Mouse (Mus musculus) stomach, embryonic 16.5 days (tissue): ENCODE measurements around the gene Agt. TPM values are rescaled to one million over a fixed set of nuclear protein-coding genes. Genes with fewer than 3 reads are reported as not detected.

ENCODE experiments used
- ATAC-seq: fragments of 200-750 bp; cut with Nextera tagmentation; 2 replicates; pipeline ENCODE4 v1.8.0; 2017; ENCODE audit warnings: moderate number of reproducible peaks, moderate TSS enrichment; ENCODE audit not compliant: insufficient read depth, low FRiP score
- H3K27ac ChIP-seq: fragments of 300-500 bp; sonication (generic); 2 replicates; pipeline ENCODE4 v1.5.1; 2014; ENCODE audit warnings: low read length
- H3K27me3 ChIP-seq: fragments of 300-500 bp; sonication (generic); 2 replicates; pipeline ENCODE4 v1.6.1; 2014; ENCODE audit warnings: low read length, control low read depth, mixed read lengths; ENCODE audit not compliant: control insufficient read depth, insufficient read depth
- H3K36me3 ChIP-seq: fragments of 300-500 bp; sonication (generic); 2 replicates; pipeline ENCODE4 v1.6.1; 2014; ENCODE audit warnings: low read length; ENCODE audit not compliant: control insufficient read depth, insufficient read depth
- H3K4me1 ChIP-seq: fragments of 300-500 bp; sonication (generic); 2 replicates; pipeline ENCODE4 v1.6.1; 2014; ENCODE audit warnings: low read length, control low read depth, mixed read lengths; ENCODE audit not compliant: control insufficient read depth, insufficient read depth
- H3K4me2 ChIP-seq: fragments of 300-500 bp; sonication (generic); 2 replicates; pipeline ENCODE4 v1.6.1; 2014; ENCODE audit warnings: low read depth, low read length, mixed read lengths
- H3K4me3 ChIP-seq: fragments of 300-500 bp; sonication (generic); replicated peaks from 2 replicates; pipeline ENCODE4 v1.5.1; 2014; ENCODE audit warnings: mild to moderate bottlenecking, low read length
- H3K9ac ChIP-seq: fragments of 300-500 bp; sonication (generic); 2 replicates; pipeline ENCODE4 v1.6.1; 2014; ENCODE audit warnings: low read length
- H3K9me3 ChIP-seq: fragments of 300-500 bp; sonication (generic); replicated peaks from 2 replicates; pipeline ENCODE4 v1.6.1; 2016; ENCODE audit warnings: low read length, control low read depth; ENCODE audit not compliant: control insufficient read depth
- WGBS: fragments of 180-500 bp; shearing (Covaris S2); extraction: QIAGEN DNeasy Blood & Tissue Kit; methylation state at CpG from one replicate; pipeline ENCODE4 v1.1.7; 2014; 5-methylcytosine and 5-hydroxymethylcytosine counted together
- polyA plus RNA-seq: library from polyadenylated mRNA; unstranded; fragments of >200 nt; fragmentation: Nextera tagmentation; extraction: Ambion mirVana; gene quantifications from 2 replicates; pipeline ENCODE4 v1.2.1, GENCODE M21; 2015

Agt gene
- polyA plus RNA-seq = 20.0 and 22.6 TPM in 2 replicates

DNA sequence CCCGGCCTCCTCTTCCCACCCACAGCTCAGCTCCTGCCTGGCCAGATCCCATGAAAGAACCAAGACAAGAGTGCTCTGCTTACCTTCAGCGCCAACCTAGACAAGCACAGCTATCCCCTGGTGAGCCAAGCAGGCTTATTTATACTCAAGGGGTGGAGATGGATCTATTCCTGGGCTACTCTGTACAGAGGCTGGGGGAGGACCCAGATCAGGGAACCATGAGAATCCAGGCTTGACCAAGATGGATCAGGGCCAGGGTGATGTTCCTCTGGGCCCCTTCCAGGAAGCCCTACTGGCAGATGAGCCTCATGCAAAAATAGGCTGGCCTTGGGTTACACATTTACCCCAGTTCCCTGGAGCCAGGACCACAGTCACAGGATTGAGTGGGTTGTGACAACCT lies at the start of gene Agt:
Agt (minus strand) TSS at position 114 of the 400 bp plus-strand sequence.
- peak; percentile 41; the same call in 1 of the 2 replicates for ATAC-seq
- Histone ChIP-seq H3K4me2 (no peak within 1 kb of the TSS), H3K27ac (peak within 1 kb of the TSS; percentile 89), H3K4me1 (no peaks in the 10 kb centered on the region), H3K9ac (no peak within 1 kb of the TSS; the same call in 1 of the 2 replicates), H3K4me3 (no peak within 1 kb of the TSS), H3K27me3 (no peaks in the 10 kb centered on the region), H3K36me3 (no peaks in the 10 kb centered on the region), H3K9me3 (no peaks in the 10 kb centered on the region)
- WGBS = 72% methylated on average over 2 of the region's 2 CpGs

DNA sequence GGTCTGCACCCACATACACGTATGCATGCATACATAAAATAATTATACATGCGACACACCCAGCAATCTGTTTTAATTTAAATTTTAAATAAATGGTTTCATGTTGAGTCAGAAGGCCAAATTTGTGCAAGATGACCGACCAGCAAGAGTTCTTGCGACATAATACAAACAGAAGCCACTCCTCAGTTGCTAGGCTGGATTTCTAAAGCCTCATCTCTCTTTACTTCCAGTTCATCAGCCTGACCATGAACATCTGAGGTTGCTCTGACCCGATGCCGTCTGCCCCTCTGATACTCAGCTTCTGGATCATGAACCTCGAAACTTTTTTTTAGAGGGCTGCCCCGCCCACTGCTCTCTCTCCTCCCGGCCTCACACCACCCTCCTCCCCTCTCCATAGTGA lies 48.7 kb upstream of the Agt start:
- H3K27ac ChIP-seq = peak overlapping the region; percentile 6; the same call in 1 of the 2 replicates
- H3K4me1 ChIP-seq = peaks cover 8% of the 10 kb centered on the region; the same call in 1 of the 2 replicates
- H3K4me2 ChIP-seq = no peak overlapping the region
- no peak overlapping the region for H3K9ac ChIP-seq
- H3K9me3 ChIP-seq = no peaks in the 10 kb centered on the region
- WGBS = 47% methylated on average over 9 of the region's 9 CpGs
- no peak for ATAC-seq
- H3K27me3 ChIP-seq = 0 out of 2 replicates have a peak, but pooled peaks cover 6% of the 10 kb centered on the region
- H3K36me3 ChIP-seq = no peaks in the 10 kb centered on the region
- no peak overlapping the region for H3K4me3 ChIP-seq

DNA sequence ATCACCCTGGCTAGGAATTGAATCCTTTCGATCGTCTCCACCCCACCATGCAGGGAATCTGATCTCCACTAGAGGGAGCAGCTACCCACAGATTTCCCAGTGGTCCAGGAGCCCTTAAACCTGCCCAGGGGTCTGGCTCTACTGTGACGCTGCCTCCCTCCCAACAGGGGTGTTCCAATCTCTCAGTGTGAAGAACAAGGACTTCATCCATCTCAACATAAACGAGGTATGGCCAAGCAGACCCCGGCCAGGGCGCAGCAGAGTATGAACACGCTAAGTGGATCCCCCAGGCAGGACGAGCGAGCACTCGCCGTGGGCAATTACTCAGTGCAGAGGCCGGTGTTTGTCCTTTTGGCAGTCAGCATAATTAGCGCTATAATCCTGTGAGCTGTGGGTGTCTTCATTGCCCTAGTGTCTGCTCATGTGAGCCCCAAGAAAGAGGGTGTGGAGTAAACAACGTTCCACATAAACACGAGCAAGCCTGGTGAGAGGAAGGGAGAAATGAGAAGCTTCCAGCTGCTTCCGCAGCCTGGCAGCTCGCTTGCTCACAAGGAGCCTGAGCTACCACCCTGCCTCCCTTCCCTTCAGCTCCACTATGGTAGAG lies 47.9 kb upstream of the Agt start:
- peak; percentile 79; the same call in 1 of the 2 replicates for ATAC-seq
- WGBS = 10% methylated on average over 17 of the region's 17 CpGs
- no peaks in the 10 kb centered on the region for H3K36me3 ChIP-seq
- peak overlapping the region; percentile 36 for H3K4me3 ChIP-seq
- peak overlapping the region; percentile 59 for H3K9ac ChIP-seq
- H3K27me3 ChIP-seq = 0 out of 2 replicates have a peak, but pooled peaks cover 6% of the 10 kb centered on the region
- no peaks in the 10 kb centered on the region for H3K9me3 ChIP-seq
- peak overlapping the region; percentile 61 for H3K4me2 ChIP-seq
- H3K27ac ChIP-seq = peak overlapping the region; percentile 15; the same call in 1 of the 2 replicates
- peaks cover 8% of the 10 kb centered on the region; the same call in 1 of the 2 replicates for H3K4me1 ChIP-seq

DNA sequence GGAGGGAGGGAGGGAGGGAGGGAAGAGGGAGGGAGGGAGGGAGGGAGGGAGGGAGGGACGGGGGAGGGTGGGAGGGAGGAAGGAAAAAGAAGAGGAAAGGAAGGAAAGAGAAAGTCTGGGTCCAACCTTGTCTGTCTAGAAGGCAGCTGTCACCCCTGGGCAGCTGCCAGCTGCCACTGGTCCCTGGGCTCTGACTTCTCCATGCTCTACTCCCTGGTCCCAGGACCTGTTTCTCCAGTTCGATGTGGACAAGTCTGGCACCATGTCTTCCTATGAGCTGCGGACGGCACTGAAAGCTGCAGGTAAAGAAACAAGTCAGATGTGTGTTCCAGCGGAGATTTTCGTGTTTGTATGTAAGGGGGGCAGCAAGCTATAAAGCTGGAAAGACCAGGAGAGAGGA lies 44.8 kb upstream of the Agt start:
- no peak overlapping the region for H3K9ac ChIP-seq
- 0 out of 2 replicates have a peak, but pooled peaks cover 6% of the 10 kb centered on the region for H3K27me3 ChIP-seq

DNA sequence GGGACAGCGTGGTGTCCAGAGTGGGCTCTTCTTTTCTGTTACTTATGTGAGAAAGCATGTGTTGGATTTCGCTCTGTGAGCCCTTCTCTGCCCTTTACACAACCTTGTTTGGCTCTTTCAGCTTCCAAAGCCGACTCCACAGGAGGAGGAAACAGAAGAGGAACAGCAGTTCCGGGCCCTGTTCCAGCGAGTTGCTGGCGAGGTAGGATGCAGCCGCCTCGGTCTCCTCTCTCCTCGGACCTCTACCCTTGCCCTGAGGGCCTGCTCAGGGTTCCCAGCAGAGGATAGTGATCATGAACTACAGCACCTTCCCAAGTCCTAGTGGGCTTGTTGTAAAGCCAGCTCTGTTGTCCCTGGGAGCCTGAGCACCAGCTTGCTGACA lies 39.5 kb upstream of the Agt start:
- H3K27ac ChIP-seq = no peak overlapping the region

More for the DNA sequence above, 44.8 kb upstream of the Agt start:
- Histone ChIP-seq H3K27ac (no peak overlapping the region), H3K4me2 (no peak overlapping the region), H3K4me1 (peaks cover 8% of the 10 kb centered on the region; the same call in 1 of the 2 replicates), H3K4me3 (no peak overlapping the region), H3K9me3 (no peaks in the 10 kb centered on the region), H3K36me3 (no peaks in the 10 kb centered on the region)
- WGBS = 70% methylated on average over 5 of the region's 6 CpGs
- no peak for ATAC-seq

DNA sequence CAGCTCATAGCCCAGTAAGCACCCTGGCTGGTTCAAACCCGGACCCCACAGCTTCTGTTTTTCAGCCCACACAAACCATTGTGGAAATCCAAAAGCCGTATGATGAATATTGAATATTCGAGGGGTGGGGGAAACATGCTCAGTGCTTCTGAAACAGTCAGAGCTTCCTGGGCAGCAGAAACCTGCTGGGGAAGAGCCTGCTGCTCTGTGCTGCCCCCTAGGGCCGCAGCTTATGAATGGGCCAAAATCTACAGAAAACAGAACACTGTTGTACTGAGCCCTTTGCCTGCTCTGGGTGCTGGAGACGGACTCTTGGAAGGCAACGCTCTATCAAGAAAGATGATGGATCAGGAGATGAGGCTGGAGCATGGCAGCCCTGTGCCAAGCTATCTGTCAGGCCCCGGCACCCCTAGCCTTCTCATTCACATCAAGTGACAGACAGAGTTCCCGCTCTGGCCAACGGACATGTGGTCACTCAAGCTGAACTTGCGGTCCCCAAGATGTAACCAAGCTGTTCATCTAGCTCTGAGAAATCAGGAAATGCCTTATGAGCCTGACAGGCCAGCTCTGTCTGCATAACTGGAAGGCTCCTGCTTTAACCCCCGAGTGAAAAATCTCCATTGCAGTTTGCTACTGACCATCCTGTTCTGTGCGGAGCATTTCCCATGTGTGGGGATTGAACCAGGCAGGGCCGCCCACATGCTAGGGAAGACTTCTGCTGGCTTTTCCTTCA lies 38.9 kb upstream of the Agt start:
- no peak overlapping the region for H3K4me3 ChIP-seq
- H3K4me1 ChIP-seq = no peaks in the 10 kb centered on the region
- H3K27me3 ChIP-seq = no peaks in the 10 kb centered on the region
- no peak overlapping the region for H3K4me2 ChIP-seq
- H3K9me3 ChIP-seq = no peaks in the 10 kb centered on the region
- H3K36me3 ChIP-seq = no peaks in the 10 kb centered on the region
- no peak overlapping the region for H3K27ac ChIP-seq
- ATAC-seq = no peak
- no peak overlapping the region for H3K9ac ChIP-seq
- 67% methylated on average over 13 of the region's 13 CpGs for WGBS

More for the DNA sequence above, 39.5 kb upstream of the Agt start:
- no peaks in the 10 kb centered on the region for H3K27me3 ChIP-seq
- no peak overlapping the region for H3K4me2 ChIP-seq
- ATAC-seq = no peak
- no peaks in the 10 kb centered on the region for H3K9me3 ChIP-seq
- no peaks in the 10 kb centered on the region for H3K4me1 ChIP-seq
- H3K4me3 ChIP-seq = no peak overlapping the region
- peak overlapping the region; percentile 29; the same call in 1 of the 2 replicates for H3K9ac ChIP-seq
- H3K36me3 ChIP-seq = no peaks in the 10 kb centered on the region
- WGBS = 68% methylated on average over 9 of the region's 9 CpGs

DNA sequence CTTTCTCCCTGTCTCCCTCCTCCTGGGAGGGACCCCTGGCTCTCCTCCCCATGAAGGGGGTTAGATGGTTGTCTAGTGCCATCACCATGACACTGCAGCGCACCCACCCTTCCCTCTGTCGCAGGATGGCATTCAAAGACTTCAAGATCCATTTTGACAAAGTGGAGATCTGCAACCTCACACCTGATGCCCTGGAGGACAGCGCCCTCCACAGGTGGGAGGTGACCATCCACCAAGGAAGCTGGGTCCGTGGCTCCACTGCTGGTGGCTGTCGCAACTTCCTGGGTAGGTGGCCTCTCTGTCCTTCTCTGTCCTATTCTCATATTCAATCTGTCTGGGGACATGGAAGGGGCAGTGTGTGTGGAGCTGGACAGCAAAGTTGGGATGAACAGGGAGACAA lies 34.6 kb upstream of the Agt start:
- H3K4me2 ChIP-seq = no peak overlapping the region
- H3K4me3 ChIP-seq = no peak overlapping the region
- WGBS = 64% methylated on average over 5 of the region's 5 CpGs
- ATAC-seq = no peak
- no peak overlapping the region for H3K27ac ChIP-seq
- no peak overlapping the region for H3K9ac ChIP-seq
- H3K27me3 ChIP-seq = no peaks in the 10 kb centered on the region
- H3K4me1 ChIP-seq = no peaks in the 10 kb centered on the region
- H3K9me3 ChIP-seq = no peaks in the 10 kb centered on the region
- no peaks in the 10 kb centered on the region for H3K36me3 ChIP-seq

DNA sequence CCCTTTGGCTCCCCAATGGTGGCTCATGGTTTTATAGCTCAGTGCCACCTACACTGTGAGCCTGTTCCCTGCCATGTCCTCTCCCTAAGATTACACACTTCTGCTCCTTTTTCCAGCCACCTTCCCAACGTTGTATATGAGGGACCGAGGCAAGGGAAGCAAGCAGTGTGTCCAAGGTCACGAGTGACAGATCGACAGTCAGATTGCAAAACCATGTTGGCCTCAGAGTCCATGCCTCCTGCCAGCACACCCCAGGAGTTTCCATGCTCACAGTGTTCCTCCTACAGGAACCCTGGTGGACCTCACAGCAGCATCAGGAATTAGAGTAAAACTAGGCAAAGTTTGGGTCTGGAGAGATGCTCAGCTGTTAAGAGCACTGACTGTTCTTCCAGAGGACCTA lies 19.9 kb upstream of the Agt start:
- H3K36me3 ChIP-seq = no peaks in the 10 kb centered on the region
- no peak overlapping the region for H3K4me2 ChIP-seq
- H3K27me3 ChIP-seq = no peaks in the 10 kb centered on the region
- H3K4me1 ChIP-seq = peaks cover 10% of the 10 kb centered on the region
- no peak overlapping the region for H3K4me3 ChIP-seq
- no peaks in the 10 kb centered on the region for H3K9me3 ChIP-seq
- H3K27ac ChIP-seq = no peak overlapping the region
- no peak for ATAC-seq
- WGBS = 78% methylated on average over 4 of the region's 4 CpGs
- H3K9ac ChIP-seq = no peak overlapping the region

DNA sequence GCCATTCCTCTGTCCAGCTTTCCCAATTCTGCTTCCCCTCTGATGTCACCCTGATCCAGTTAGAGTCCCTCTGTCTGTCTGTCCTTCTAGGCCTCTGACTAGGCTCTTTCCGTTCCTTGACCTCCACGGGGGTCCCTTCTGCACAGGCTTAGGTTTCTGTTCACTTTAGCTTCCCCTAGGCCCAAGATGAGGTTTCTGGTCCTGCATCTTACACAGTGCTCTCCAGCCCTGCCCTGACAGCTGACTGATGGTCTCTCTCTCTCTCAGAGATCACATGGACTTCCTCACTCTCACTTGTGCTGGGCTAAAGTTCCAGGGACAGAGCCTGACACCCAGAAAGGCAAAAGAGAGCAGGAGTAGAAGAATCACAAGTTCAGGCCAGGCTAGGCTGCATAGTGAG lies 17.1 kb upstream of the Agt start:
- no peak for ATAC-seq
- peak overlapping the region; percentile 21; the same call in 1 of the 2 replicates for H3K9ac ChIP-seq
- peaks cover 10% of the 10 kb centered on the region for H3K4me1 ChIP-seq
- H3K9me3 ChIP-seq = no peaks in the 10 kb centered on the region
- WGBS = 85% methylated on average over 2 of the region's 2 CpGs
- no peak overlapping the region for H3K27ac ChIP-seq
- H3K36me3 ChIP-seq = no peaks in the 10 kb centered on the region
- H3K4me3 ChIP-seq = no peak overlapping the region
- H3K4me2 ChIP-seq = no peak overlapping the region
- no peaks in the 10 kb centered on the region for H3K27me3 ChIP-seq
